In the genomic region with DNA sequence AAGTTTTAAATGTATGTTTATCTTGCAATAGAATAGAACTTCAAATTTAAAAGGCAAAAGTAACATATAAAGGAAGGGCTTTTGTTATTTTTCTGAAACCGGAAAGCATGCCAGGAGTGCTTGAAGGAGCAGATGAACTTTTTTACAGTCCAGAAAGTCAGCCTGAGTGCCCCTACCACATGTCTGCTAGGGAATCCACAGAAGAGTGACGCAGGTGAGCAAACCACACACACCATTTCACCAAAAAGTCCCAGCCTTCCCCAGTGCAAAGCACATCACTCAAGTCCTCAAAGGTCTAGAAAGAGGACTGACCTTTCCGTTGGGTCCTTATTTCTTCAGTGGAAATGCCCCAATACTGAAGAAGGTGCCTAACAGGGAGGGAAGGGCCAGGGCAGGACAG, we compare ENCODE assay signal across 15 mouse cellular contexts.
"Had no signal": no experiment of that assay in that cellular context is flagged by ENCODE, and none has a peak within 500 bp of the region (broad histone marks: within the 10 kb centered on the region; RNA-seq: fewer than 3 reads in every experiment).

No protein-coding gene starts in this region.

- H3K4me3 ChIP-seq: kidney, embryonic 15.5 days; limb, embryonic 10.5 days; midbrain, embryonic 10.5 days; neural tube, embryonic 15.5 days had no signal

- H3K9me3 ChIP-seq: kidney, embryonic 15.5 days; limb, embryonic 10.5 days; midbrain, embryonic 10.5 days; neural tube, embryonic 15.5 days had no signal

- DNase-seq: kidney, adult 2 months; kidney, postnatal 14 days; lung, adult 2 months; lung, postnatal 4 days; right cerebral cortex, adult 18-20 months; thymus, postnatal 36 days had no signal

- ATAC-seq: intestine, embryonic 16.5 days; lung, postnatal 0 days; midbrain, embryonic 16.5 days had no signal

- H3K4me1 ChIP-seq: kidney, embryonic 15.5 days; limb, embryonic 10.5 days; midbrain, embryonic 10.5 days; neural tube, embryonic 15.5 days had no signal

- H3K9ac ChIP-seq: kidney, embryonic 15.5 days; liver, embryonic 14.5 days; neural tube, embryonic 15.5 days had no signal

- H3K4me2 ChIP-seq: kidney, embryonic 15.5 days; neural tube, embryonic 15.5 days had no signal

- H3K27ac ChIP-seq: kidney, embryonic 15.5 days; limb, embryonic 10.5 days; liver, embryonic 14.5 days; midbrain, embryonic 10.5 days; neural tube, embryonic 15.5 days; stomach, postnatal 0 days had no signal

- H3K27me3 ChIP-seq: kidney, embryonic 15.5 days; neural tube, embryonic 15.5 days had no signal

- H3K36me3 ChIP-seq: kidney, embryonic 15.5 days; limb, embryonic 10.5 days; midbrain, embryonic 10.5 days; neural tube, embryonic 15.5 days had no signal
